7 mouse cellular contexts compared by ENCODE assay signal in the genomic region with DNA sequence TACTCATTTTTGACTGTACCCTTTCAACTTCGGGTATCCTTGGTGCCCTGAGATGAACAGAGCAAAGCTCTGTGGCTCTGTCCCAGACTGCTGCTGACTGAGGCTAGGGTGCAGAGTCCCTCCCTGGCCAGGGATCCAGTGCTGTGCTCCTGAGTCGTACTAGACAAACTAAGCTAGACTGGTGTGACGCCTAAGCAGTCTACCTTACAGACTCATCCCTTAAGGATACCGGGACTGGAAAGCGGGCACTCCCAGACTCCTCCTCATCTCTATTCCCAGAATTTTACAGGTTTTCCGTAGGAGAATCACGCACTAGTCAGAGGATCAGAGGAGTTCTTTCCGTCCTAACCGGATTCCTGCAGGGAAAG. TPM values are rescaled to one million over a fixed set of nuclear protein-coding genes. Genes with fewer than 3 reads are reported as not detected.
DNase-seq lines count a peak whose midpoint lies in the region; ATAC-seq lines count a peak whose summit lies in the region.

No protein-coding gene starts in this region.

- peak; percentile 52; the same call in 1 of the 2 replicates for ATAC-seq in lung, embryonic 15.5 days (ENCODE audit: borderline replicate concordance, extremely low read depth, low FRiP score, low TSS enrichment)
- ATAC-seq in granulocyte monocyte progenitor cell, adult 5-6 weeks (replicated peaks; ENCODE audit: poor library complexity, severe bottlenecking), result peak; percentile 50; the same call in 1 of the 2 replicates
- ATAC-seq in liver, embryonic 12.5 days, result 0 out of 2 replicates have a peak, but pooled peaks have one; percentile 40
- ATAC-seq in stomach, embryonic 16.5 days (ENCODE audit: insufficient read depth, low FRiP score), result 0 out of 2 replicates have a peak, but pooled peaks have one; percentile 5

- no peak overlapping the region for H3K27ac ChIP-seq in lung, embryonic 15.5 days
- H3K27ac ChIP-seq in liver, embryonic 12.5 days, result no peak overlapping the region
- H3K27ac ChIP-seq in stomach, embryonic 16.5 days (ENCODE audit: low read length), result no peak overlapping the region

- H3K4me3 ChIP-seq in lung, embryonic 15.5 days, result peak overlapping the region; percentile 36
- peak overlapping the region; percentile 35 for H3K4me3 ChIP-seq in liver, embryonic 12.5 days
- peak overlapping the region; percentile 34 for H3K4me3 ChIP-seq in stomach, embryonic 16.5 days (replicated peaks; ENCODE audit: low read length)

- H3K9ac ChIP-seq in lung, embryonic 15.5 days, result no peak overlapping the region
- no peak overlapping the region for H3K9ac ChIP-seq in liver, embryonic 12.5 days
- H3K9ac ChIP-seq in stomach, embryonic 16.5 days (ENCODE audit: low read length), result peak overlapping the region; percentile 23; the same call in 1 of the 2 replicates

- no peaks in the 10 kb centered on the region for H3K9me3 ChIP-seq in lung, embryonic 15.5 days
- no peaks in the 10 kb centered on the region for H3K9me3 ChIP-seq in liver, embryonic 12.5 days (replicated peaks)
- no peaks in the 10 kb centered on the region for H3K9me3 ChIP-seq in stomach, embryonic 16.5 days (replicated peaks; ENCODE audit: control insufficient read depth, low read length)

- H3K4me2 ChIP-seq in lung, embryonic 15.5 days, result peak overlapping the region; percentile 79
- H3K4me2 ChIP-seq in liver, embryonic 12.5 days, result peak overlapping the region; percentile 56
- H3K4me2 ChIP-seq in stomach, embryonic 16.5 days (ENCODE audit: low read depth, low read length), result peak overlapping the region; percentile 57

- peaks cover 8% of the 10 kb centered on the region for H3K4me1 ChIP-seq in lung, embryonic 15.5 days
- H3K4me1 ChIP-seq in liver, embryonic 12.5 days, result 0 out of 2 replicates have a peak, but pooled peaks cover 5% of the 10 kb centered on the region
- H3K4me1 ChIP-seq in stomach, embryonic 16.5 days (ENCODE audit: control insufficient read depth, insufficient read depth, low read length), result peaks cover 11% of the 10 kb centered on the region

- H3K36me3 ChIP-seq in lung, embryonic 15.5 days, result no peaks in the 10 kb centered on the region
- no peaks in the 10 kb centered on the region for H3K36me3 ChIP-seq in liver, embryonic 12.5 days
- no peaks in the 10 kb centered on the region for H3K36me3 ChIP-seq in stomach, embryonic 16.5 days (ENCODE audit: control insufficient read depth, insufficient read depth, low read length)

- 1% methylated on average over 9 of the region's 9 CpGs for WGBS in lung, embryonic 15.5 days
- WGBS in liver, embryonic 12.5 days (ENCODE audit: insufficient replicate concordance), result 4% methylated on average over 9 of the region's 9 CpGs
- WGBS in stomach, embryonic 16.5 days, result 3% methylated on average over 9 of the region's 9 CpGs

- H3K27me3 ChIP-seq in lung, embryonic 15.5 days, result no peaks in the 10 kb centered on the region
- peaks cover 29% of the 10 kb centered on the region for H3K27me3 ChIP-seq in liver, embryonic 12.5 days (replicated peaks)
- H3K27me3 ChIP-seq in stomach, embryonic 16.5 days (ENCODE audit: control insufficient read depth, insufficient read depth, low read length), result no peaks in the 10 kb centered on the region

- no peak for DNase-seq in lung, postnatal 14 days
- DNase-seq in right cerebral cortex, adult 18-20 months, result no peak
- DNase-seq in right cerebral cortex, postnatal 4 days, result no peak

RNA-seq across cellular contexts. Expression of a gene that starts 0.7 kb away (rescaled TPM):
- 2.1 and 3.3 TPM in 2 replicates for polyA plus RNA-seq in lung, embryonic 15.5 days (2015; fragmentation: Nextera tagmentation; extraction: Ambion mirVana)
- 4.3 and 4.8 TPM in 2 replicates for total RNA-seq in granulocyte monocyte progenitor cell, adult 5-6 weeks (2014; fragmentation: Nextera tagmentation)
- 4.1 and 6.1 TPM in 2 replicates for total RNA-seq in granulocyte monocyte progenitor cell, adult 5-6 weeks (2017)
- polyA plus RNA-seq in liver, embryonic 12.5 days (2016; fragmentation: Nextera tagmentation; extraction: Ambion mirVana), result 8.2 and 8.5 TPM in 2 replicates
- 16.6 and 39.9 TPM in 2 replicates for polyA plus RNA-seq in stomach, embryonic 16.5 days (2015; fragmentation: Nextera tagmentation; extraction: Ambion mirVana)

RNA-seq across cellular contexts. Expression of a gene that starts 23.4 kb away (rescaled TPM):
- 392 and 393 TPM in 2 replicates for polyA plus RNA-seq in lung, embryonic 15.5 days (2015; fragmentation: Nextera tagmentation; extraction: Ambion mirVana)
- total RNA-seq in granulocyte monocyte progenitor cell, adult 5-6 weeks (2014; fragmentation: Nextera tagmentation), result 10.0 and 13.0 TPM in 2 replicates
- 15.5 and 23.6 TPM in 2 replicates for total RNA-seq in granulocyte monocyte progenitor cell, adult 5-6 weeks (2017)
- polyA plus RNA-seq in liver, embryonic 12.5 days (2016; fragmentation: Nextera tagmentation; extraction: Ambion mirVana), result 2,168 and 2,210 TPM in 2 replicates
- 285 and 313 TPM in 2 replicates for polyA plus RNA-seq in stomach, embryonic 16.5 days (2015; fragmentation: Nextera tagmentation; extraction: Ambion mirVana)

RNA-seq across cellular contexts. Expression of a gene that starts 54.5 kb away (rescaled TPM):
- polyA plus RNA-seq in lung, embryonic 15.5 days (2015; fragmentation: Nextera tagmentation; extraction: Ambion mirVana), result 0.21 TPM in 1 of 2 replicates, not detected in the other
- 4.3 and 5.5 TPM in 2 replicates for total RNA-seq in granulocyte monocyte progenitor cell, adult 5-6 weeks (2014; fragmentation: Nextera tagmentation)
- 5.4 and 14.1 TPM in 2 replicates for total RNA-seq in granulocyte monocyte progenitor cell, adult 5-6 weeks (2017)
- polyA plus RNA-seq in liver, embryonic 12.5 days (2016; fragmentation: Nextera tagmentation; extraction: Ambion mirVana), result 39.0 and 41.1 TPM in 2 replicates
- 0.45 and 1.7 TPM in 2 replicates for polyA plus RNA-seq in stomach, embryonic 16.5 days (2015; fragmentation: Nextera tagmentation; extraction: Ambion mirVana)

Comparison
In these comparisons a context has a peak if more than half of its experiments do, and no peak if none do; other contexts are left out.
1. RNA of a gene that starts 54.5 kb away (polyA plus RNA-seq): 39.0 to 41.1 TPM in liver, embryonic 12.5 days; 0.45 to 1.7 TPM in stomach, embryonic 16.5 days and 0.21 TPM in lung, embryonic 15.5 days; every median in the first group is over 10 times any median in the second.
2. Peak in every context shown above with its lines, with median percentiles within 50 percentile points of each other: ATAC-seq, H3K4me2 ChIP-seq and H3K4me3 ChIP-seq.